Mouse (Mus musculus): Measurements from ENCODE around the gene Prph2.

- no peak for TF ChIP-seq CTCF (IDR thresholded peaks at IDR 0.05; ENCODE audit: control insufficient read depth, insufficient read depth, insufficient read length)
- no peak for TF ChIP-seq CEBPB (IDR thresholded peaks at IDR 0.05; ENCODE audit: low read depth)
- no peak for TF ChIP-seq FOSL1 (IDR thresholded peaks at IDR 0.05; ENCODE audit: insufficient read depth, low read length, poor library complexity, severe bottlenecking)
- TF ChIP-seq MYOG (IDR thresholded peaks at IDR 0.05; ENCODE audit: control insufficient read depth, extremely low read depth, insufficient read length): no peak
- no peak for TF ChIP-seq USF1 (IDR thresholded peaks at IDR 0.05; ENCODE audit: low read depth)
- no peak for TF ChIP-seq MYOD1 (IDR thresholded peaks at IDR 0.05; ENCODE audit: control insufficient read depth, insufficient read length, low read depth)
These were observed 47.8 kb downstream of the Prph2 start for GRCm38 (mm10) chr17:46958045-46958444.
